Mouse (Mus musculus) right cerebral cortex, postnatal 36 days (tissue): ENCODE data around the gene Ap1ar.
A peak's percentile ranks its signal among the peaks of the same experiment; 100 is the strongest.
"Not testable (repeated sequence)": the region's sequence is repeated elsewhere in the genome, so short reads cannot be mapped to it uniquely, and the experiment has no call there.

Source experiments
- DNase-seq, 2 experiments: peaks; one replicate each; pipeline ENCODE4 v3.0.0; 2022; ENCODE audit warnings: low spot score in 2 of 2, mixed read lengths in 1 of 2

Gene Ap1ar

DNA sequence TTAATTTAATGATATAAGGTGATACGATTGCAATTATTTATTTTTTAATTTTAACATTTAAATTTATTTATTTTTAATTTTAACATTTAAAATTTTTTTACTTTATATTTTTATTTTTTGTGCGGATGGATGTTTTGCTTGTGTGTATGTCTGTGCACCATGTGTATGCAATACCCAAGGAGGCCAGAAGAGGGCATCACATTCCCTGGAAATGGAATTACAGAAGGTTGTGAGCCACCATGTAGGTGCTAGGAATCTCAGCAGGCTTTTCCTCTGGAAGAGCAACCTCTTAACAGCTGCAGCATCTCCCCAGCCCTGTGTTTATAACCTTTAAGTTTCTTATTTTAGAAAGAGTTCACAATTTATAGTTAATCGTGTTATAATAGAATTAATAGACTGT, 41.6 kb downstream of the Ap1ar start:
- DNase-seq = no peak

DNA sequence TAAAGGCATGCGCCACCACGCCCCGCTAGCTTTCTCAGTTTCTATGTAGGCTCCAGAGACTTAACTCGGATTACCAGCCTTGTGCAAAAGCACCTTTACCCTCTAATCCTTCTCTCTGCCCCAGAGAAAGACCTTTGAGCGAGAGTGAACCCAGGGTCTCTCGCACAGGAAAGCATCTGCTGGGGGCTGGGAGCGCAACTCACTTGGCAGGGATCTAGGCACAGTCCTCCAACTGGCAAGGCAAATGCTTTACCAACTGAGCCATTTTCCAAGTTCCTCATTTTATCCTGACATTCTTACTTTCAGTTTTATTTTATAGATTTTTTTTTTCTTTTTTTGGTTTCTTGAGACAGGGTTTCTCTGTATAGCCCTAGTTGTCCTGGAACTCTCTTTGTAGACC, 44.3 kb downstream of the Ap1ar start:
- no peak for DNase-seq

DNA sequence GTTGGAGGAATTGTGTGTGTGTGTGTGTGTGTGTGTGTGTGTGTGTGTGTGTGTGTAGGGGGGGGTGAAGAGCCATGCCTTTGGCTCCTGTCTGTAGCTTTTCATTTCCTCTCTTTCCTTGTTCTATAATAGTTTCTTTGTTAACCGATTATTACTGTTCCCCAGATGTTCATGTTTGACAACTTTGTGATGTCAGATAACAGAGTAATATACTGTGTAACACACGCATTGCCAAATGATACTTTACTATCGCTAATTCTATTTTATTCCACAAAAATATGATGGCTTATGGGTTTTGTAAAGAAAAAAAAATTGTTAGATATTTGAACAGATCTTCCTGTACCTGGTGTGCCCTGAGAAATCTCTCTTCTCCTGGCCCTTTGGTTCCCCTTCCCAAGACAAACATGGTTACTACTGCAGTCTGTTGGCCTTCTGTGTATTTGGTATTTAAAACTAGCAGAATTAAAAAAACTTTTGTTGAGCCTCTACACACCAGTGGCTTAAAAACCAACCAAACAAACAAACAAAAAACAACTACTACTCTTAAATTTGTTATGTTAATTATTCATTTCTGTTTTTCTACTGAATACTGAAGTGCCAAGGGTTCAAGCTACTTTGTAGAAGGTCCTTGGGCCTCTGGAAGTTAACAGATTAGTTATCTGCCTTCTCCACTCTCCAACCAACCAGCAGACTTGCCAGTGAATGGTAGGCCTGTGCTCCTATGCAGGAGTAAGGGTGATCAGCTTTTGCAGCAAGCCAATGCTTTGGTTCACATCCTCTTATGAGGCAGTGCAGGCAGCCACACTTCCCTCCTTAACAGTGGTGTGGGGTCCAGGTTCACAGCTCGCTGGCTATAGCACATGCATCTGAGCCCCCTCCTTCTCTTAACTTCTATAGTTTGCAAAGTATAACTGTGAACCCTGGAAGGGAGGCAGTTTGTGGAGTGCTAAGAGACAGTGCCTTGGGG, 45.4 kb downstream of the Ap1ar start:
- DNase-seq = no peak

DNA sequence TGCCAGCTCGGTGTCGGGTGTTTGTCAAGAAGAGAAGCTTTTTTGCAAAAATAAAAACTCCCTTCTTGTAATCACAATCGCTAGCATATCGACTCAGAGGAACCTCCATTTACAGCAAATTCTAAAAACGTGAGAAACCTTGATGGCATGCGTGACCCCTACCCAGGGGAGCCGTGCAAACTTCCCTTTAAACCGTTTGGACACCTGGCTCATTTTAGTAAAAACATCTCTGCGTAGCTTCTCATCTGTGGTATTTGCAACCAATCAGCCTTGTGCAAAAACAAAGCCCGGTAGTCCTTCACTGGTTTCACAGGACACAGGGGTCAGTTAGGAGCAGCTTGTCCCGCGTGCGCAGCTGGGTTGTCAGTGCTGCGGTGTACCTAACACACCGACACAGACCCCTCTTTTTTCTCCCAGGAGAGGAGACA, 46.3 kb downstream of the Ap1ar start:
- no peak for DNase-seq

DNA sequence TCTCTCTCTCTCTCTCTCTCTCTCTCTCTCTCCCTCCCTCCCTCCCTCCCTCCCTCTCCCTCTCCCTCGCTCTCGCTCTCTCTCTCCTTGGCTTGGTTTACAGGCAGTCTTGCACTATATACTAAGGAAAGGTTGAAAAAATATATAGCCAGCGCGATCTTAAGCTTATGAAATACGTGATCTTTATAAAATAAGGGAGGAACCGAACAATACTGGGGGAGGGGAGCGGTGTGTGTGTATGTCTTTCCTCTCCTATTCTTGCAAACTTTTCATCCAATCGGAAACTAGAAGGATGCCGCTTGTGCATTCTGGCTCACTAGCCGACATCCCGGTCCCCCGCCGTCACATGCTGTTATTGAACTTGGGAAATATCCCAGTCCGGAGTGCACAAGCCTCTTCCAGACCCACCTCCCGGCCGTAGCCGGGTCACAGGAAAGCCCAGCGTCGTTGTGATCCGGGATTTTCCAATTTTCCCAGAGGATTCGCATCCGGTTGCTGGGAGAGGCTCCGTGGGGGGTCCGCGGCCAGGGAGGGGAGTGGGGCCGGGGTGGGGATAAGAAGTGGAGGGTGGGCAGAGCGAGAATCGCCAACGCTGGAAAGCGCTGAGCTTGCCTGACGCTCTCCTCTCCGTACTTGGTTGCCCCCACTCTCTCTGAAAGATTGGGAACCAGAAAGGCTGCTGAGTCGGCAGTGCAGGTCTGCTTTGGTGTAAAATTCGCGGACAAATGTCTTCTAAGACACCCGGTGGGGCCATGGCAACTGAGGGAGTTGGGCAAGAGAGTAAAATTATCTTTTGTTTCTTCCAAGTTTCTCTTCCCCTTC, 46.9 kb downstream of the Ap1ar start:
- no peak for DNase-seq

DNA sequence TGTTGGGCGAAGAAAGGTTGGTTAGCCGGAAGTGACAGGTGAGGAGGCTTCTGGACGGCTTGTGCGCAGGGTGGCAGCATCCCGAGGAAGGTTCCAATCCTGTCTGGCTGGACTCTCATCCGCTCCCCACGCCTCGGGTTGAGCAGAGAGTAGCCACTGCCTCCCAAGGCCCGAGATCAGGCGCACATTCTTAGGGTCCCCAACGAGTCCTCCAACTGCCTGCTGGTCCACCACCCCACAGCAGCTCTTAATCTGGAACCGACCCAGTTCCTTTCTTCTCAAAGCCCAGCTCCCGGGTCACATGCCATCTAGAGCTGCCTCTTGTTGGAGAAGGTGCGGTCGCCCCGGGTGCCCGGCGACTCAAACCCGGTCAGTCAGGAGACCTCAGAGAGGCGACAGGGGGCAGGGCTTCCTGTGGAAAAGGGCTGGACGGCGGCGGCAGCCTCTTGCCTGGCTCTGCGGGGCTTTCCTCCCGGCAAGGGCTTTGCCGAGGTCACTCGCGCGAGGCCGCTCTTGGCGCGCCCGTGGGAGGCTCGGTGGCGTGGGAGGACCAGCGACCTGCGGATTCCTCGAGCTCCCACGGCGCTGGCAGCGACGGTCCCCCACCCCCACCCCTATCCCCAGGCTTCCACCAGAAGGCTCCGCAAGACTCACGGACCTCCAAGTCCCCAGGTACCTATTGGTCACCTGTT, 47.7 kb downstream of the Ap1ar start, which contains the start of gene Tifa:
Gene Tifa, plus strand, starts transcription at position 306 of the 692 bp plus-strand sequence.
- DNase-seq = peak in 1 of 2 experiments; percentile 18

DNA sequence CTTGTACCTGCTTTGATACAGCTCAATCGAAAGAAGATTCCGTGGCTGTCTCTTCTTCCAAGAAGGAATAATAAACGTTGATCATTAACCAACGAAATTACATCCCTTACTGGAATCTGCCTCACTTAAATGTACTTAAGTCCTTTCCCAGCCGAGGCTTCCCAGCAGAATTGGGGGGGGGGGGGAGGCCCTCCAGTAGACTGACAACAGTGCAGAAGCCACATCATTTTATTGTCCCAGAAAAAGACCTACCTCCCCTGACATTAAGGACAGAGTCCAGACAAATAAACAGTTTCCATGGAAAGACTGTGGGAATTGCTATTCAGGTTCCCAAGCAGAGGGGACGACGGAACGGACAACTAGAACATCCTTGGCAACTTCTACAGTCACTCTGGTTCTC, 48.4 kb downstream of the Ap1ar start:
- DNase-seq = no peak

DNA sequence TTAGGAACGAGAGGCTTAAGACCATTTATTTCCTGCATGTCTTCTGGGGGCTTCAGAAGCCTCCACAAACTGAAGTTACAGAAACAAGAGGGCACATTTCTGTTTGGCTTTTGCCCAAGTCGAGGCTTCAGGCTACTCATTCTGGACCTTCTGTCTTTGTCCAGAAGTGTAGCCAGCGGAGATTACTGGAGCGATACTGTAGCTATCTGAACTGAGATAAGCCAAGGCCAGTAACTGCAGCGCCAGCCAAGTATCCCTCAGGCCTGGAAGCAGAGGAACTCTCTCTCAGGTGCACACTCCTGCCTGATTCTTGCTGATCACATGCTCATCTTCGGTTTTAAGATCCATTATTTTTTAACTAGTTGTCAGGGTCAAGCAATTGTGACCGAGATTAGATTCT, 49.3 kb downstream of the Ap1ar start:
- no peak for DNase-seq

DNA sequence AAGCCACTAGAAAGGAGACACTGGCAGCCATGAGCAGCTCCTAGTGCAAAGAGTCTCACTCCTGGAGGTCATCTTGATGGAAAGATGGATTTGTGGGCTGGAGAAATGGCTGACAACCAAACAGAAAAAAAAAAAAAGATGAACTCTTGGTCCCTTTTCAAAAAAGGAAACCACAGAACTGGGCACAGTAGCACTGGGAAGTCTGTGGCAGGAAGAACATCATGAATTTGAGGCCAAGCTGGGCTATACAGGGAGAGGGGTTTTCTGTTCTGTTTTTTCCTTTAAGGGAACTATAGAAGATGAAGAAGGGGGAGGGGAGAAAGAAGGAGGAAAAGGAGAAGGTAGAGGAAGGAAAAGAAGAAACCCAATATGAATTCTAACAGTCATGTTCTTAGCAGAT, 50.3 kb downstream of the Ap1ar start:
- no peak for DNase-seq

DNA sequence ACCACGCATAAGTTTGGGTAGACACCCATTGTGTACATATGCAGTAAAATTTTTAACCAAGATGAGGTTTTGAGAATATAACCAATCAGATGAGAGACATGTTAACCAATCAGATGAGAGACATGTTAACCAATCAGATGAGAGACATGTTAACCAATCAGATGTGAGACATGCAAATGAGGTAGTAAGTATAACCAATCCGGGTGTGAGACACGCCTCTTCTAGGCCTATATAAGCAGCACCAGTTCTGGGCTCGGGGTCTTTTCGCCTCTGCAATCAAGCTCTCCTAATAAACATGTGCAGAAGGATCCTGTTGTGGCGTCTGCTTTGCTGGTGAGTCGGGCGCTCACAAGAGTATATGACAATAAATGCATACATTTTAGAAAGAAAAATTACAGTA, 53.6 kb downstream of the Ap1ar start:
- DNase-seq = not testable (repeated sequence)

DNA sequence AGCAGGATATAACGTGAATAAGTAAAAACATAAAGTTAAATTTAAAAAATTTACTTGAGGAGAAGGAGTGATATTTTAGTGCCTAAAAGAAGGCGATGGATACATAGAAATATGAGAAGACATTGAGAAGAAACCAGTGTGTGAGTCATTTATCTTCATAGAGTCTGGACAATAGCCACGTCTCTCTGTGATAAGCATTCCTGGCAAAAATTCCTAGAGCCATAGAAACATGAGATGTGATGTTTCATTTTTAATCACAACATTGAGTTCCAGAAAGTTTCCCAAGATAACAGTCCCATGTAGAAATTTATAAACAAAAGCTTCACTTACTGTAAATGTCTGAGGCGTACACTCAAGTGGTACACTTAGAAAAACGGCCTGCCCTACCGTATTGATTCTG, 54.4 kb downstream of the Ap1ar start:
- DNase-seq = no peak

DNA sequence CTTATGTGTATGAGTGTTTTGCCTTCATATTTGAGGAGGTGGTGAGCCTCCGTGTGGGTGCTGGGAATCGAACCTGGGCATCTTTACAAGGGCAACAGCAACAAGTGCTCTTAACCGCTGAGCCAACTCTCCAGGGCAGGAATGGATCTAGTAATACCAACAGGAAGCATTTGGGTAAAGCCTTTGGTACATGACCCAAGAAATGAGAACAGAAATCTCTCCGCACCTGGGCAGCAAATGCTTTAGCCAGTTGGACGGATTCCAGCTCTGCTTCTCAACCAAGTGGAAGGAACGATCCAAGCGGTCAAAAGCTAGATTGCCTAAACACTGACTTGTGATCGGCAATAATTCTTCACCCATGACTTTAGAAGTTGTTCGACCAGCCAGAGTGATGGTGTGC, 56.4 kb downstream of the Ap1ar start:
- no peak for DNase-seq

DNA sequence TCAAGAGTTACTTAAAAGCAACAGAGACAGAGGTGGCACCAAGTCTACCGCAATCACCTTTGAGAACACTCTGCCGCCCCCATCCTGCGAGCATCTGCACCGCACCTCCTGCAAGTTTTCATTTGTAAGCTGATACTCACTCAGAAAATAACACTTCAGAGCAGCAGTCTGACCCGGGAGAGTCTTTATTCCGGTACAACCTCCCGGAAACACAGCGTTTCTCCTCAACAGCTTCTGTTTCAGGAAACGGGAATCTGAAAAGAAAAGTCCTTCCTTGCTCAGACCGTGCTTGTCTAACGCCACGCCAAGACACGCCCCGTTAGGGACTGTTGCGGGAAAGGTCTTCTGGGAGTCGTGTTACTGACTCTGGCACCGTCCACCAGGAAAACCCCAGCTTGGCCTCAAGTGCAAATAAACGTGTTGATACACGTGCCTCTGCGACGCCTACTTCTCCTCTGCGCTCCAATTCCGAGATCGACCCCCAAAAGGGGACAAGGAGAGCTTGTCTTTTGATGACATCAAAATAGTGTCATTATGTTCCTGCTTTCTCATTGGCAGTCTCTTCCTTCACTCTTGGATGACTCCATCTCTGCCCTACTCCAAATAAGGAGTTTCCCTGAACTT, 57.2 kb downstream of the Ap1ar start, which contains the start of gene Alpk1:
Gene Alpk1, minus strand, starts transcription at position 507 of the 624 bp plus-strand sequence.
- no peak for DNase-seq

DNA sequence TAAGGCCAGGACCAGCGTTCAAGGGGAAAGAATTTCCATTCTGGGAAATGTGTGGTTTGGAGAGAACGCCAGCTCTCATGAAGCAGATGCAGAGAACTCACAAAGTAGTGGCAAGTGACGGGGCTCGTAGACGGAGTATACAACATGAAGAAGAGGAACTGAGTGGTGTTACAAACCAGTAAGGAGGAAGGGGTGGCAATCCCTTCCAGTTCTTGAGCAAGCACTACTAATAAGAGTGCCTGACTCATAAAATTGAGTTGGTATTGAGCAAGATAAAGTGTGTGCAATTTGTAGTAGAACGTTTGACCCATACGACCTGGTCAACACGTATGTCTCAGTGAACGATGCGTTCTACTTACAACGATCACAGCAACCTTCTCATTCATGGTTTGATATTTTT, 68.2 kb downstream of the Ap1ar start:
- no peak for DNase-seq

DNA sequence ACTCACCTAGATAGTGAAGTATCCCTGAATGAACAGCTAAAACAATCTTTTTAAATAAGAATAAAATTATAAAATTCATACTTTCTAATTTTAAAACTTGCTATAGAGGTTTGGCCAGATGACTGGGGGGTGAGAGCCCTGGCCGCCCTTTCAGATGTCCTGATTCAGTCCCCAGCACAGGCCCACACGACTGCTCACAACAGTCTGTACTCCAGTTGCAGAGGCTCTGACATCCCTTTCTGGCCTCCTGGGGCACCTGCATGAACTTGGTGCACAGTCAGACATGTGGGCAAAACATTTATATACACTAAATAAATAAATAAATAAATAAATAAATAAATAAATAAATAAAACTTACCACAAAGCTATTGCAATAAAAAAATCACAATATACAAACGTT, 71.4 kb downstream of the Ap1ar start:
- DNase-seq = no peak

DNA sequence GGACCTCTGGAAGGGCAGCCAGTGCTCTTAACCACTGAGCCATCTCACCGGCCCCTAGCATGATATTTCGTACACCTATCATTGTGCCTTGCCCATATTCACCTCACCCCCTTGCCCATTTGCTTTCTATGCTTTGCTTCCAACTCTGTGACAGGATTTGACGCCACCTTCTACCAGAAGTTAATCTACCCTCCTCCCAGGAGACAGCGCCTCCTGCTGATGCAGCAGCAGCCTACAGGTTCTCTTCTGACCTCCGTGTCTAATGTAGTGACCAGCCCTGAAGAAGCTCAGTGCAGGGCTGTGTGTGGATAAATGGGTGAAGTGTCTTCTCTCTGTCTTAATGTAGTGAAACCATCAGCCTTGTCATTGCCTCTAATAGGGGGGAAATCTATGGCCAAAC, 72.8 kb downstream of the Ap1ar start:
- no peak for DNase-seq

DNA sequence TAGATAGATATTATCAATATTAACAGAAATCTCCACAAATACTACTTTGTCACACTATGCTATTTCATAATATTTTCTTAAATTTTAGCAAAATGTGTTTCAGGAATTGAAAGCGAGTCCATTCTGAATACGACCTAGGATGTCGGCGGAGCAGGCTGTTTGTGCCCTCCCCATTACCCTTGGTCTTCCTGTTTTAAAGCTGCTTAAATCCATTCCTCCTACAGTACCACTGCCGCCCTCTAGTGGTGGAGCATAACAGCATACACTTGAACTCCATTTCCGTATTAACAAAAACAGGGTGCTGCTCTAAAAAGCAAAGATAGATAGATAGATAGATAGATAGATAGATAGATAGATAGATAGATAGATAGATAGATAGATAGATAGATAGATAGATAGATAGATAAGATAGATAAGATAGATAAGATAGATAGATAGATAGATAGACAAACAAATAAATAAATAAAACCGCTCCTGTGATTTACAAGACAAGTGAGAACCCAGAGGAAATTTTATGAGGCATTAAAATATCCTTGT, 74.2 kb downstream of the Ap1ar start:
- DNase-seq = peak; percentile 18 to 23

DNA sequence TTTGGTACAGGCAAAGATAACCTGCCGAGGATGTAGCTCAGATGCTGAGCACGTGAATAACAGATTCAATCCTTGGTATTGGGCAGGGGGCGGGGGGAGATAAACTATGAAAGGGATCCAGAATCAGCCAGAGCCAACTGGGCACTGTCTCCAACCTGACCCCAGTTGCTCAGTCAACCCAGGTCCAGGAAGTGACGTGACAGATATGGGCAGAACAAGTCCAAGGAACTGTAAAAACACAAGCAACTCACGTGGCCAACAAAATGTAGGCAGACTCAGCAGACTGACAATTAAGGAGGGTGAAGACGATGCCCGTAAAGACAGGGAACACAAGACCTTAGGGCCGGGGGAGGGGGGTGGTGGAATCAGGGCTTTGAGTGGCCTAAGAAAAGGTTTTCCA, 74.9 kb downstream of the Ap1ar start:
- DNase-seq = no peak

DNA sequence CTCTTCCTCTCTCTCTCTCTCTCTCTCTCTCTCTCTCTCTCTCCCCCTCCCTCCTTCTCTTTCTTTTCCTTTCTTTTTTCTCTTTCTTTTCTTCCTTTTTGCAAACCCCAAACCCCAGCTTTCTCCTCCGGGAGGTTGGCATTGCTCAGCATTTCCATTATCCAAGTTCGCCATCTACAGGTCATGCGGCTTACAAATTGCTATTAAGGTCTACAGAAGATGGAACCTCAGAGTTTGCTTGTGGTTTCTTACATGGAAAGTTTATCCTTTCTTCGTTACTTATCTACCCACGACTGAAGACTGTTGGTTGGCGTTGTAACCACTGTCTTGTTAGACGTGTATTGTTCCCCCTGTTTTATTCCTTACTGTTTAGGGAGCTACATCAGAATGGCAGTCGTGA, 78.1 kb downstream of the Ap1ar start:
- DNase-seq = peak in 1 of 2 experiments; percentile 16

DNA sequence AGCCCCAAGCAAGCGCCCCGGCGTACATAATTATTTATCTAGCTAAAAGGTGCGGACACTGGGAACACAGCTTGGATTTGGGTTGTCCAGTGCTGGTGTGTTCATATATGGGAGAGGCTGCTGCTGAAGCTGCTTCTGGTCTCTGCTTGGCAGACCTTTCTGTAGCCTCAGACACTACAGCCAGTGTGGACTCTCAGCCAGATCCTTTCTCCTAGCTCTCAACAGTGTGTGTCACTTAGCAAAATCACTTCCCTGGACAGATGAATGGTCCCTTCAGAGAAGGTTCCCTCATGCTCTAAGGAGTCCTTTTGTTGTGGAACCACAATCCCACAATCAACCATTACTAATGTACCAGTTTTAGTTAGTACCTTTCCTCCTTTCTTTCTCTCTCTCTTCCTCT, 78.5 kb downstream of the Ap1ar start:
- DNase-seq = no peak

DNA sequence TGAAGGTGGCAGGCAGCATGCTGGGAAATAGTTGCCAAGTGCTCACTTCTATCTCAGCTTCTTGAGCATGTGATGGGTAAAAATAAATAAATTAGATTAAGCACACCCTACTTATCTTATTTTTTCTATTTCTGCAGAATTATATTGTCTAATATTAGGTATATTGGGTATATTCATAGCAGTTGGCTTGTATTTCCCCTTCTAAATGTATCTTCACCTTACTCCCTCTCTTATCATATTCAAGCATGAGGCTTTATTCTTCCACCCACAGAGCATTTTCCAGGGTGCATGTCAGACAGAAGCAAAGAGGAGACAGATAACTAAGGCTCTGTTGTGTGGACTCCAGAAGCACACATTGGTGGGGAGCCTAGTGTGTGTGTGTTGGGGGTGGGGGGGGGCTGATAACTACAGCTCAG, 79.4 kb downstream of the Ap1ar start:
- DNase-seq = no peak
